7 mouse cellular contexts compared by ENCODE assay signal in the genomic region with DNA sequence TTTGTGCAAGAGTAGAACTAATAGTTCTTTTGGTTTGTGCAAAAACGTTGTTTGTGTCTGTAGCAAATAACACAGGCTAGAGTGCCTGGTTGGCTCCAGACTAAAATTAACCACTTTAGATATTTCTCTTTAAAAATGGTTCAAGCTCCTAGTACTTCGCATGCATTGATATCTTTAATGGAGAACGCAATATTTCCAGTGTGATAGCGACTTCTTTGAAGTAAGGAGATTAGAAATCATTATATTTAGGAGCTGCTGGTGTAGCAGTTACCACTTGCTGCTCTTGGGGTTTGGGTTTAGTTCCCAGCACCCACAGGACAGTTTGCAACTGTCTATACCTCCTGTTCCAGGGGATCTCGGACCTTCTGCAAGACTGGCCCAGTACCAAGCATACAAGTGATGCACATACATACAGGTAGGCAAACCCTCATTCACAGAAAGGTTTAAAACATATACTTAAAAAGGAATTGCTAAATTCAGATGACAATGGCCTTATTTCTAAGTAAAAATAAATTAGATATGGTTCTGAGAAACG. TPM values are rescaled to one million over a fixed set of nuclear protein-coding genes. Genes with fewer than 3 reads are reported as not detected.
DNase-seq lines count a peak whose midpoint lies in the region; ATAC-seq and TF ChIP-seq lines count a peak whose summit lies in the region.

No protein-coding gene starts in this region.

- H3K4me1 ChIP-seq in spleen, adult 2 months (ENCODE audit: control insufficient read depth, insufficient read depth, insufficient read length): no peaks in the 10 kb centered on the region; the same call in 1 of the 2 replicates
- H3K4me1 ChIP-seq in embryonic facial prominence, embryonic 15.5 days: peaks cover 41% of the 10 kb centered on the region
- H3K4me1 ChIP-seq in limb, embryonic 14.5 days (ENCODE audit: control insufficient read depth, insufficient read depth, low read length): peaks cover 17% of the 10 kb centered on the region
- H3K4me1 ChIP-seq in stomach, embryonic 16.5 days (ENCODE audit: control insufficient read depth, insufficient read depth, low read length): peaks cover 35% of the 10 kb centered on the region

- ATAC-seq in embryonic facial prominence, embryonic 15.5 days (ENCODE audit: insufficient number of reproducible peaks, low FRiP score, low TSS enrichment, low read depth): no peak
- no peak for ATAC-seq in limb, embryonic 14.5 days (ENCODE audit: low FRiP score, low read depth)
- ATAC-seq in stomach, embryonic 16.5 days (ENCODE audit: insufficient read depth, low FRiP score): no peak

- H3K9me3 ChIP-seq in embryonic facial prominence, embryonic 15.5 days (replicated peaks): no peaks in the 10 kb centered on the region
- H3K9me3 ChIP-seq in limb, embryonic 14.5 days (ENCODE audit: control insufficient read depth, low read length): no peaks in the 10 kb centered on the region
- H3K9me3 ChIP-seq in stomach, embryonic 16.5 days (replicated peaks; ENCODE audit: control insufficient read depth, low read length): no peaks in the 10 kb centered on the region

- H3K36me3 ChIP-seq in spleen, adult 2 months (ENCODE audit: control insufficient read depth, insufficient read depth, low read length): no peaks in the 10 kb centered on the region
- no peaks in the 10 kb centered on the region for H3K36me3 ChIP-seq in embryonic facial prominence, embryonic 15.5 days
- no peaks in the 10 kb centered on the region for H3K36me3 ChIP-seq in limb, embryonic 14.5 days (ENCODE audit: control insufficient read depth, insufficient read depth, low read length)
- no peaks in the 10 kb centered on the region for H3K36me3 ChIP-seq in stomach, embryonic 16.5 days (ENCODE audit: control insufficient read depth, insufficient read depth, low read length)

- H3K4me3 ChIP-seq in spleen, adult 2 months (ENCODE audit: extremely low read depth, insufficient read depth, insufficient read length): no peak overlapping the region; the same call in 1 of the 2 replicates
- H3K4me3 ChIP-seq in embryonic facial prominence, embryonic 15.5 days (replicated peaks): peak overlapping the region; percentile 57
- H3K4me3 ChIP-seq in limb, embryonic 14.5 days (replicated peaks; ENCODE audit: low read length): peak overlapping the region; percentile 51; the same call in 1 of the 2 replicates
- H3K4me3 ChIP-seq in stomach, embryonic 16.5 days (replicated peaks; ENCODE audit: low read length): peak overlapping the region; percentile 52; the same call in 1 of the 2 replicates

- DNase-seq in spleen, adult 2 months (ENCODE audit: low read depth in 1 of 2, low spot score in 2 of 2): no peak
- no peak for DNase-seq in spleen, adult 12 weeks (ENCODE audit: low spot score)
- no peak for DNase-seq in limb, embryonic 14.5 days (ENCODE audit: low spot score)
- no peak for DNase-seq in urinary bladder, adult 2 months (ENCODE audit: low spot score)
- no peak for DNase-seq in kidney, postnatal 25 days

- H3K27me3 ChIP-seq in spleen, adult 2 months (ENCODE audit: control insufficient read depth, insufficient read depth, low read length): no peaks in the 10 kb centered on the region
- H3K27me3 ChIP-seq in embryonic facial prominence, embryonic 15.5 days: no peaks in the 10 kb centered on the region
- no peaks in the 10 kb centered on the region for H3K27me3 ChIP-seq in limb, embryonic 14.5 days (ENCODE audit: control insufficient read depth, insufficient read depth, low read length)
- no peaks in the 10 kb centered on the region for H3K27me3 ChIP-seq in stomach, embryonic 16.5 days (ENCODE audit: control insufficient read depth, insufficient read depth, low read length)

- WGBS in spleen, adult 2 months: 49% methylated on average over 6 of the region's 6 CpGs
- 34% methylated on average over 6 of the region's 6 CpGs for WGBS in embryonic facial prominence, embryonic 15.5 days
- WGBS in limb, embryonic 14.5 days: 39% methylated on average over 6 of the region's 6 CpGs
- WGBS in stomach, embryonic 16.5 days: 43% methylated on average over 6 of the region's 6 CpGs

- TF ChIP-seq CTCF in spleen, adult 2 months (IDR thresholded peaks at IDR 0.05; ENCODE audit: extremely low read depth, insufficient read depth, insufficient read length, insufficient replicate concordance): no peak

- no peak for TF ChIP-seq POLR2A in spleen, adult 2 months (IDR thresholded peaks at IDR 0.05; ENCODE audit: low read depth, low read length)
- no peak for TF ChIP-seq POLR2A in limb, embryonic 14.5 days (IDR thresholded peaks at IDR 0.05; ENCODE audit: borderline replicate concordance, extremely low read depth, insufficient read depth, insufficient read length)

- no peak overlapping the region for H3K9ac ChIP-seq in embryonic facial prominence, embryonic 15.5 days
- 0 out of 2 replicates have a peak overlapping the region, but pooled peaks have one; percentile 4 for H3K9ac ChIP-seq in limb, embryonic 14.5 days (ENCODE audit: low read depth, low read length, severe bottlenecking)
- H3K9ac ChIP-seq in stomach, embryonic 16.5 days (ENCODE audit: low read length): peak overlapping the region; percentile 85; the same call in 1 of the 2 replicates

- peak overlapping the region; percentile 93 for H3K4me2 ChIP-seq in embryonic facial prominence, embryonic 15.5 days (replicated peaks)
- peak overlapping the region; percentile 75 for H3K4me2 ChIP-seq in limb, embryonic 14.5 days (replicated peaks; ENCODE audit: low read depth, low read length, severe bottlenecking)
- H3K4me2 ChIP-seq in stomach, embryonic 16.5 days (ENCODE audit: low read depth, low read length): peak overlapping the region; percentile 93

- H3K27ac ChIP-seq in spleen, adult 2 months (ENCODE audit: insufficient read depth, low read length): peak overlapping the region; percentile 57; the same call in 1 of the 2 replicates
- H3K27ac ChIP-seq in embryonic facial prominence, embryonic 15.5 days (replicated peaks): peak overlapping the region; percentile 95
- H3K27ac ChIP-seq in limb, embryonic 14.5 days (replicated peaks; ENCODE audit: low read depth, low read length): peak overlapping the region; percentile 92
- H3K27ac ChIP-seq in stomach, embryonic 16.5 days (ENCODE audit: low read length): peak overlapping the region; percentile 96

RNA-seq across cellular contexts. Expression of a gene that starts 0.7 kb away (rescaled TPM):
- 2.3 and 3.2 TPM in 2 replicates for polyA plus RNA-seq in spleen, adult 2 months (2012; rRNA removed)
- 16.8 and 19.6 TPM in 2 replicates for polyA plus RNA-seq in embryonic facial prominence, embryonic 15.5 days (2015; fragmentation: Nextera tagmentation; extraction: Ambion mirVana)
- 5.9 and 6.7 TPM in 2 replicates for polyA plus RNA-seq in limb, embryonic 14.5 days (2012; rRNA removed)
- 8.9 and 13.0 TPM in 2 replicates for polyA plus RNA-seq in limb, embryonic 14.5 days (2014; fragmentation: Nextera tagmentation; extraction: Ambion mirVana)
- polyA plus RNA-seq in stomach, embryonic 16.5 days (2015; fragmentation: Nextera tagmentation; extraction: Ambion mirVana): 9.6 and 10.6 TPM in 2 replicates
- 0.39 and 0.44 TPM in 2 replicates for polyA plus RNA-seq in urinary bladder, adult 2 months (2012; rRNA removed)

RNA-seq across cellular contexts. Expression of a gene that starts 2.1 kb away (rescaled TPM):
- polyA plus RNA-seq in spleen, adult 2 months (2012; rRNA removed): 77.1 and 125 TPM in 2 replicates
- polyA plus RNA-seq in embryonic facial prominence, embryonic 15.5 days (2015; fragmentation: Nextera tagmentation; extraction: Ambion mirVana): 86.2 and 99.0 TPM in 2 replicates
- polyA plus RNA-seq in limb, embryonic 14.5 days (2012; rRNA removed): 39.9 and 59.2 TPM in 2 replicates
- polyA plus RNA-seq in limb, embryonic 14.5 days (2014; fragmentation: Nextera tagmentation; extraction: Ambion mirVana): 142 and 166 TPM in 2 replicates
- 59.9 and 94.5 TPM in 2 replicates for polyA plus RNA-seq in stomach, embryonic 16.5 days (2015; fragmentation: Nextera tagmentation; extraction: Ambion mirVana)
- polyA plus RNA-seq in urinary bladder, adult 2 months (2012; rRNA removed): 0.65 and 0.96 TPM in 2 replicates

RNA-seq across cellular contexts. Expression of a gene that starts 5.9 kb away (rescaled TPM):
- polyA plus RNA-seq in spleen, adult 2 months (2012; rRNA removed): 15.5 and 52.1 TPM in 2 replicates
- 2.5 and 10.7 TPM in 2 replicates for polyA plus RNA-seq in embryonic facial prominence, embryonic 15.5 days (2015; fragmentation: Nextera tagmentation; extraction: Ambion mirVana)
- 9.3 and 19.2 TPM in 2 replicates for polyA plus RNA-seq in limb, embryonic 14.5 days (2012; rRNA removed)
- 6.1 and 8.1 TPM in 2 replicates for polyA plus RNA-seq in limb, embryonic 14.5 days (2014; fragmentation: Nextera tagmentation; extraction: Ambion mirVana)
- polyA plus RNA-seq in stomach, embryonic 16.5 days (2015; fragmentation: Nextera tagmentation; extraction: Ambion mirVana): 1.9 and 2.6 TPM in 2 replicates
- polyA plus RNA-seq in urinary bladder, adult 2 months (2012; rRNA removed): not detected in 2 replicates

RNA-seq across cellular contexts. Expression of a gene that starts 6.2 kb away (rescaled TPM):
- 1.7 and 13.4 TPM in 2 replicates for polyA plus RNA-seq in spleen, adult 2 months (2012; rRNA removed)
- 1.0 and 2.8 TPM in 2 replicates for polyA plus RNA-seq in embryonic facial prominence, embryonic 15.5 days (2015; fragmentation: Nextera tagmentation; extraction: Ambion mirVana)
- polyA plus RNA-seq in limb, embryonic 14.5 days (2012; rRNA removed): 1.8 and 2.2 TPM in 2 replicates
- 1.9 and 2.1 TPM in 2 replicates for polyA plus RNA-seq in limb, embryonic 14.5 days (2014; fragmentation: Nextera tagmentation; extraction: Ambion mirVana)
- 0.77 and 1.4 TPM in 2 replicates for polyA plus RNA-seq in stomach, embryonic 16.5 days (2015; fragmentation: Nextera tagmentation; extraction: Ambion mirVana)
- polyA plus RNA-seq in urinary bladder, adult 2 months (2012; rRNA removed): 0.16 TPM in 1 of 2 replicates, not detected in the other

RNA-seq across cellular contexts. Expression of a gene that starts 27.2 kb away (rescaled TPM):
- 8.0 and 29.0 TPM in 2 replicates for polyA plus RNA-seq in spleen, adult 2 months (2012; rRNA removed)
- 3.4 and 3.6 TPM in 2 replicates for polyA plus RNA-seq in embryonic facial prominence, embryonic 15.5 days (2015; fragmentation: Nextera tagmentation; extraction: Ambion mirVana)
- 15.3 and 18.4 TPM in 2 replicates for polyA plus RNA-seq in limb, embryonic 14.5 days (2012; rRNA removed)
- 3.2 and 3.4 TPM in 2 replicates for polyA plus RNA-seq in limb, embryonic 14.5 days (2014; fragmentation: Nextera tagmentation; extraction: Ambion mirVana)
- polyA plus RNA-seq in stomach, embryonic 16.5 days (2015; fragmentation: Nextera tagmentation; extraction: Ambion mirVana): 1.3 and 2.9 TPM in 2 replicates
- 0.96 and 1.9 TPM in 2 replicates for polyA plus RNA-seq in urinary bladder, adult 2 months (2012; rRNA removed)

Comparison
In these comparisons a context has a peak if more than half of its experiments do, and no peak if none do; other contexts are left out.
1. RNA of a gene that starts 2.1 kb away (polyA plus RNA-seq): 39.9 to 166 TPM in limb, embryonic 14.5 days, 59.9 to 94.5 TPM in stomach, embryonic 16.5 days, 86.2 to 99.0 TPM in embryonic facial prominence, embryonic 15.5 days and 77.1 to 125 TPM in spleen, adult 2 months; 0.65 to 0.96 TPM in urinary bladder, adult 2 months; every median in the first group is over 10 times any median in the second.
2. Peak in every context shown above with its lines, with median percentiles within 50 percentile points of each other: H3K27ac ChIP-seq and H3K4me2 ChIP-seq.